Mouse (Mus musculus) cortical plate, adult 2 months (tissue): ENCODE results near the gene Fam216a. TPM values are rescaled to one million over a fixed set of nuclear protein-coding genes. Genes with fewer than 3 reads are reported as not detected.

ENCODE experiments used
- H3K27ac ChIP-seq: fragments of 200-500 bp; 2 replicates; pipeline ENCODE4 v1.5.1; 2012; ENCODE audit warnings: low read length, control low read depth, inconsistent platforms; ENCODE audit not compliant: insufficient read depth
- H3K4me1 ChIP-seq: fragments of 200-500 bp; 2 replicates; pipeline ENCODE4 v1.6.1; 2011; ENCODE audit warnings: low read length; ENCODE audit not compliant: control insufficient read depth, insufficient read depth
- H3K4me3 ChIP-seq: fragments of 200-500 bp; 2 replicates; pipeline ENCODE4 v1.5.1; 2011; ENCODE audit warnings: mild to moderate bottlenecking, low read length, control low read depth; ENCODE audit not compliant: insufficient read depth
- CTCF ChIP-seq: fragments of 200-500 bp; IDR thresholded peaks from 2 replicates; pipeline ENCODE4 v1.5.1; 2011; ENCODE audit warnings: mild to moderate bottlenecking, control low read depth, low read length; ENCODE audit not compliant: insufficient read depth; ENCODE audit errors: extremely low read depth
- POLR2A ChIP-seq: fragments of 200-500 bp; IDR thresholded peaks from 2 replicates; pipeline ENCODE4 v1.6.1; 2011; ENCODE audit warnings: mild to moderate bottlenecking, low read length, control low read depth; ENCODE audit not compliant: insufficient read depth; ENCODE audit errors: extremely low read depth
- polyA plus RNA-seq: library from polyadenylated mRNA; depleted of rRNA; stranded (reverse); fragments of >200 nt; gene quantifications from 2 replicates; pipeline ENCODE4 v1.2.3, GENCODE M21; 2012; rRNA removed

Fam216a gene
- polyA plus RNA-seq, 1 experiment, result 98.2 TPM

DNA sequence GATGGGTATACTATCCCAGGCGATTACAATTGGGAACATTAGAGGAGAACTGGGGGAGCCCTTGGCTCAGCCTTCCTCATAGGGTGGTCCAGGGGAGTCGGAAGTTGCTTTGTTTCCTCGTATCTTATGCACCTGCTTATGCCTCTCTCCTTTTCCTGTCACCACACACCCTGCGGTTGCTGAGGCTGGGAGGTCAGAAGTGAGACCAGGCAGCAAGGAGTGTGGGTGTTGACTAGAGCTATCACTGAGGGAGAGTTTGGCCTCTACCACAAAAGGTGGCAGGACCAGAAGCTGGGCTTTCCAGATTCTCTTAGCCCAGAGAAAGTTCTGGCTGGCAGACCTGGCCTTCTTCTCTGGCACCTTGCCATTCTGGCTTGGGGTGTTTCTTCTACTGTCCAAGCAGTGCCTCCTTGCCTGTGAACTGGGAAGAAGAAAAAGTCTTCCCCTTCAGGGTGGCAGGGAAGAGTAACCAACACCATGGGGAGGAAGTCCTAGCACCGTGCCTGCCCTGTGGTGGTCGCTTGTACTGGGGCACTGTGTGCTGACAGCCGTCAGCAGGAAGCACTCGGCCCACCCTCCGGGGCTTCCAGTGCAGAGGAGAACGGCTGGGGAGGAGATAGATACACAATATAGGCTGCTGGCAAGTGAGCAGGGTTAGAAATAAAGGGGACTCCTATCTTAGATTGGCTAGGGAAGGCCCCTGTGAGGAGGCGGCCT lies 54.7 kb downstream of the Fam216a start:
- TF ChIP-seq POLR2A (no peak), CTCF (no peak)
- Histone ChIP-seq H3K27ac (no peak overlapping the region), H3K4me1 (peaks cover 3% of the 10 kb centered on the region), H3K4me3 (no peak overlapping the region)

- Histone ChIP-seq H3K4me3 (no peak overlapping the region), H3K27ac (peak overlapping the region; percentile 67)
- no peak for TF ChIP-seq POLR2A
- peak; percentile 27; the same call in 1 of the 2 replicates for TF ChIP-seq CTCF
Observed at GRCm38 (mm10) chr5:122314966-122315667, 57.0 kb downstream of the Fam216a start.

More at GRCm38 (mm10) chr5:122314966-122315667, 57.0 kb downstream of the Fam216a start:
- peaks cover 3% of the 10 kb centered on the region for H3K4me1 ChIP-seq

Other genes with a start within 250 kb of the Fam216a start
- 0.17 and 0.44 TPM in 2 replicates for gene Ccdc63, start 231.5 kb downstream of the Fam216a start, polyA plus RNA-seq
- gene Ppp1cc, start 214.1 kb downstream of the Fam216a start, polyA plus RNA-seq, result 186 and 195 TPM in 2 replicates
- gene Hvcn1, start 165.6 kb downstream of the Fam216a start, polyA plus RNA-seq, result 3.6 and 3.9 TPM in 2 replicates
- 28.0 and 29.4 TPM in 2 replicates for gene Tctn1, start 107.9 kb downstream of the Fam216a start, polyA plus RNA-seq
- gene Pptc7, start 88.0 kb downstream of the Fam216a start, polyA plus RNA-seq, result 25.0 and 27.9 TPM in 2 replicates
- 9.5 and 10.4 TPM in 2 replicates for gene Rad9b, start 18.1 kb downstream of the Fam216a start, polyA plus RNA-seq
- gene Vps29, start 18.0 kb downstream of the Fam216a start, polyA plus RNA-seq, result 183 and 191 TPM in 2 replicates
- gene Gpn3, start 488 bp downstream of the Fam216a start, polyA plus RNA-seq, result 28.4 and 30.4 TPM in 2 replicates
- gene Arpc3, start 19.5 kb upstream of the Fam216a start, polyA plus RNA-seq, result 294 and 320 TPM in 2 replicates
- gene Anapc7, start 49.3 kb upstream of the Fam216a start, polyA plus RNA-seq, result 34.1 and 38.7 TPM in 2 replicates
- gene Atp2a2, start 129.9 kb upstream of the Fam216a start, polyA plus RNA-seq, result 354 and 358 TPM in 2 replicates
- gene Ift81, start 242.2 kb upstream of the Fam216a start, polyA plus RNA-seq, result 21.8 and 25.5 TPM in 2 replicates